Mouse (Mus musculus): ENCODE measurements at regions not wholly inside any gene's neighbourhood (a gene's known extent, or its start where the extent isn't known, plus 50 kb on each side); places are given as distances from the start of the nearest gene placed in this dataset.

DNA sequence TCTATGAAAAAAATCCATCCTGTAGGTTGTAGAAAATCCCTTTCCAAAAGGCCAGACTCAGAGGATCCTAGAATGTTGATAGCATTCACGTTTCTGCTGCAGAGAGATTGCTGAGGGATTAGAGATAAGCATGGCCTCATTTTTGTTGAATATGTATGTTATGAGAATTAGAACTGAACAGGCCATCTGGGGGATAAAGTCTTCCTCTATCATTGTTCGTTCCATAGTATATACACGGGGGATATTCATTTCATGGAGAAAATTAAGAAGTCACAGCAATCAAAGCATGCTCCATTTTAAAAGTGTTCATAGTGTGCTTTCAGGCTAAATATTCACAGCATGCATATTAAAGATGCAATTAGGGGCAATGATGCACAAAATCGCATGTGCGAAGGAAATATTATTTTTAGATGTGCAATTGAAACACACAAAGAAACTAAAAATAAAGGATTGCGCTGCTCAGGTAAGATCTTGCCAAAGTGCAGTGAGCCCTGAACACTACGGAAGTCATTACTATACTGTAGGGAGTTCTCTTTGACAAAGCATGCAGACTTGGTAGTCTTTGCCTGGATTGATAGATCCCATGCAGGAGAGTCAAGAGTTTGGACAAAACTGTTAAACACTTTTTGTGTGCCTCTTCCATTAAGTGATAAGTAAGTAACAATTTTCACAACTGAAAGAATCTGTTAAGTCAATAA is 511.5 kb downstream of the Phf3 start:
- TF ChIP-seq CTCF (IDR thresholded peaks at IDR 0.05), result no peak
- no peak for TF ChIP-seq POLR2A (IDR thresholded peaks at IDR 0.05; ENCODE audit: insufficient read depth, low read depth, low read length)

All from heart, adult 2 months (tissue).